Mouse (Mus musculus): ENCODE measurements at regions not wholly inside any gene's neighbourhood (a gene's known extent, or its start where the extent isn't known, plus 50 kb on each side); places are given as distances from the start of the nearest gene placed in this dataset.
A peak's percentile ranks its signal among the peaks of the same experiment; 100 is the strongest.

DNA sequence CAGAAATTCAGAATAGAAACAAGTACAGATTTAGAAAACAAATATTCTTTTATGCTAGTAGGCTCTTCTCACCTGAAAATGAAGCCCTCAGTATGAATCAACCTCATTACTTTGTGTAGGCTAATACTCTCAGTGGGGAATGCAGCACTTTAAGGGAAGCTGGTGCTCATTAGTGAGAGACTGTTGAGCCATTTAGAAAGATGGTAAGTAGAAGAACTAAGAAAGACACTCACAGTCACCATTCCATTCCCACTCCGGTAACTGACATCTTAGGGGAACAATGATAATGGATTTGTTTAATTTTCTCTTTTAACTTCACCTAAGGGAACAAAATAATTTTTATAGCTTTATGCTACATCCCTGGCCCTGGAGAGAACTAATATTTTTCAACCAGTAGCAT, 648.0 kb upstream of the Nova1 start:
- Histone ChIP-seq H3K27ac (no peak overlapping the region), H3K9me3 (no peaks in the 10 kb centered on the region), H3K27me3 (replicated peaks) (no peaks in the 10 kb centered on the region), H3K9ac (no peak overlapping the region), H3K4me2 (replicated peaks) (no peak overlapping the region), H3K4me3 (no peak overlapping the region), H3K36me3 (no peaks in the 10 kb centered on the region), H3K4me1 (no peaks in the 10 kb centered on the region)
- WGBS, result 75% methylated on average over 1 of the region's 1 CpGs
- ATAC-seq (ENCODE audit: low FRiP score, low read depth), result no peak

DNA sequence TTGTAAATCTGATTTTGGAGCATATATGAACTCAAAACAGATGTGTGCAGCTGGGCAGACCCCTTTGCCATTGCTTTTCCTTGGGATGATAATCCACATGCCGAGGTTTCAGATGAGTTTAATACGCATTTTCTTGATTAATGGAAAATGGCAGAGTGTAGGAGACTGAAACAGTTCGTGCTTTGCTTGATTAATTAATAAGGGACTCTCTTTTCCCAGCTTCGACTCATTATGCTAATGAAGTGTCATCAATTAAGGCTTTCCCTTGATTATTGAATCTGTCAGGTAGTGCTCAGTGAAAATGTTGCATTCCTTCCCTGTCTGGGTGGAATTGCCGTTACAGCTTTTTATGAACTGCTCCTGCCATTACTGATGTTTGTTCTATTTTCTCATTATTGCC, 647.2 kb upstream of the Nova1 start:
- Histone ChIP-seq H3K27ac (no peak overlapping the region), H3K27me3 (replicated peaks) (no peaks in the 10 kb centered on the region), H3K4me1 (no peaks in the 10 kb centered on the region), H3K4me2 (replicated peaks) (no peak overlapping the region), H3K9ac (no peak overlapping the region), H3K36me3 (no peaks in the 10 kb centered on the region), H3K4me3 (no peak overlapping the region), H3K9me3 (no peaks in the 10 kb centered on the region)
- peak; percentile 33; the same call in 1 of the 2 replicates for ATAC-seq (ENCODE audit: low FRiP score, low read depth)
- WGBS, result 74% methylated on average over 5 of the region's 5 CpGs

DNA sequence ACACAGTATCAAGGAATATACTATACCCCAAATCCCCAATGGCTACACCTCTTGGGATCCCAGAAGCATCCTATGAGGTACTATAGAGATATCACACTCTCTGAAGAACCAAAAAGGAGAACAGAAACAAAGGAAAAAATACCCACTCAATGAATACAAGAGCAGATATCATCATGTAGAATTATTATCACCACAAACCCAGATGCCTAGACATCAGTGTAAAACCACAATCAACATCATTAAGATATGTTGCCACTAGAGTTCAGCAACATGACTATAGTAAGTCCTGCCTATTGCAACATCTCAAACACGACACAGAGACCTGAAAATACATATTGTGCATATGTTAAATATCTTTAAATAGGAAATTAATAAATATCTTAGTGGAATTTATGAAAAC, 612.9 kb upstream of the Nova1 start:
- no peak overlapping the region for H3K4me3 ChIP-seq
- no peaks in the 10 kb centered on the region for H3K27me3 ChIP-seq (replicated peaks)
- ATAC-seq (ENCODE audit: low FRiP score, low read depth), result no peak
- no peaks in the 10 kb centered on the region for H3K9me3 ChIP-seq
- no peak overlapping the region for H3K4me2 ChIP-seq (replicated peaks)
- H3K4me1 ChIP-seq, result no peaks in the 10 kb centered on the region
- H3K36me3 ChIP-seq, result no peaks in the 10 kb centered on the region
- H3K9ac ChIP-seq, result no peak overlapping the region
- H3K27ac ChIP-seq, result no peak overlapping the region
- WGBS, result 54% methylated on average over 1 of the region's 1 CpGs

DNA sequence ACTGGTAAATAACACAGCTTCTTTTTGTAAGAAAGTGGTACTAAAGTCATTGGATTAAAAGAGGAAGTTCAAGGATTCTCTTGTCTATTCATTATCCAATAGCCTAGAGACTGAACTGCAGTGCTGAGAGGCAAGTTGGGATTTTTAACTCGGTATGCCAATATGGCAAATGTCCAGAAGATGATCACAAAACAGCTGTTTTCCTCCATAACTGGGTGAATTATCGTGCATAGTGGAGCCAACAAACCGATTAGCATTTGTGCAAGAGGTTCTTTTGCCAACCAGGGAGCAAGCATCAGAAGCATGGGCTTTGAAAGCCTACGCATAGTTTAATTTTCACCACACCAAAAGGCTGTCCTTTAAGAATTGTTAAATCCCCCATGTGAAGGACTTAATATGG, 593.5 kb upstream of the Nova1 start:
- Histone ChIP-seq H3K27me3 (replicated peaks) (no peaks in the 10 kb centered on the region), H3K27ac (no peak overlapping the region), H3K4me1 (no peaks in the 10 kb centered on the region), H3K4me3 (no peak overlapping the region), H3K36me3 (no peaks in the 10 kb centered on the region), H3K9ac (no peak overlapping the region), H3K4me2 (replicated peaks) (no peak overlapping the region), H3K9me3 (no peaks in the 10 kb centered on the region)
- ATAC-seq (ENCODE audit: low FRiP score, low read depth), result no peak
- WGBS, result 92% methylated on average over 4 of the region's 4 CpGs

DNA sequence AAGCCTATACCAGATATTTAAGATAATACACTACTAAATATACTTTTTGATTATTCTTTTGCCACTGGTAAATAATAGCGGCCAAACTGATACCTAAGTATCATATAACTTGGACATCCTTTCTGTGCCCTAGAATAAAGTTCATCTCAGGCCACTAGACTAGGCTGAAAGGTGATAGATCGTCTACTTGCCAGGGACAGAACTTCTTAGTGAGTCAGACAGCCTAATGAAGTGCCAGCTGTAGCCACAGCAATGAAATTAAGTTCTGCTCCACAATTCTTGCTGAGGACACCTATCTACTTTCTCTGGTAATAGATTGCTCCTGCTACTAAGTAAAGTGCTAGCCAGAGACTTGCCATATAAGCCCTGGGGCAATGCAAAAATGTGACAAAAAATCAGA, 587.8 kb upstream of the Nova1 start:
- 85% methylated on average over 2 of the region's 2 CpGs for WGBS

DNA sequence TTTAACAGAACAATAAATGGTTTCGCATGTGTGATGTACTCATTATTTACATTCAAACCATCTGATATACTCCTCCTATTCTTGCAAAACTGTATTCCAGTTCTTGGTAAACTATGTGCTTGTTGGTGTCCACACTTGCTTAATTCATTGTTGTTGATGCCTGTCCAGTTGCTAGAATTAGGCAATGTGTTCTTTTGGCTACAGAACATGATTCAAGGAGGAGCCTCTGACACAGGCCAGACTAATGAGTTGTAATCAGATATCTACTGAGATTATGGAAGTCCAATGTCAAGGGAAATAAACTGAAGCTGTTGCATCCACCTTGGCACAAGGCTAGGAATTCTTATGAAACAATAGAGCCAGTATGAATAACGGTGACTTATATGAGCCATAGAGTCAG, 587.4 kb upstream of the Nova1 start:
- H3K9ac ChIP-seq, result no peak overlapping the region
- no peak overlapping the region for H3K4me3 ChIP-seq
- no peak for ATAC-seq (ENCODE audit: low FRiP score, low read depth)
- H3K36me3 ChIP-seq, result no peaks in the 10 kb centered on the region
- no peak overlapping the region for H3K27ac ChIP-seq
- H3K4me2 ChIP-seq (replicated peaks), result no peak overlapping the region
- no peaks in the 10 kb centered on the region for H3K27me3 ChIP-seq (replicated peaks)
- 95% methylated on average over 2 of the region's 2 CpGs for WGBS
- H3K4me1 ChIP-seq, result no peaks in the 10 kb centered on the region
- H3K9me3 ChIP-seq, result no peaks in the 10 kb centered on the region

More for the DNA sequence above, 587.8 kb upstream of the Nova1 start:
- H3K4me3 ChIP-seq, result no peak overlapping the region
- H3K9me3 ChIP-seq, result no peaks in the 10 kb centered on the region
- no peaks in the 10 kb centered on the region for H3K27me3 ChIP-seq (replicated peaks)
- ATAC-seq (ENCODE audit: low FRiP score, low read depth), result no peak
- H3K9ac ChIP-seq, result no peak overlapping the region
- no peaks in the 10 kb centered on the region for H3K4me1 ChIP-seq
- H3K4me2 ChIP-seq (replicated peaks), result no peak overlapping the region
- no peaks in the 10 kb centered on the region for H3K36me3 ChIP-seq
- H3K27ac ChIP-seq, result no peak overlapping the region

DNA sequence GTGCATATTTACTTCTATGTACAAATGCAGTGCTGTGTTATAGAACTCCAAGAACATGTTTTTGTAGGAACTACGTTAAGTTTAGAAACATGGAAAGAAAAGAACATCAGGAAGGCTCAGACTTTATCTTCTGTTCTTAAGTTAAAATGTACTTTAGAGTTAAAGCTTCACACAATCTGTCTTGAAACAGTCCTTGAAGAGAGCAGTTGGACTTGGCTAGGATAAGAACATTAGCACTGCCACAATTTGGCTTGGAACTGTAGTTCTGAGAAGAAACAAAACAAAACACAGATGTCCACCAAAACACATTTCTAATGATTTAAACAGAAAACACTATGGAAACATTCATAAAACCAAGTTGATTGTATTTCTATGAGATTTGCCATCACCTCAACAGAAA, 564.5 kb upstream of the Nova1 start:
- 93% methylated on average over 1 of the region's 1 CpGs for WGBS
- no peak overlapping the region for H3K27ac ChIP-seq
- H3K4me1 ChIP-seq, result no peaks in the 10 kb centered on the region
- no peak overlapping the region for H3K4me2 ChIP-seq (replicated peaks)
- no peak for ATAC-seq (ENCODE audit: low FRiP score, low read depth)
- no peak overlapping the region for H3K4me3 ChIP-seq
- H3K9me3 ChIP-seq, result no peaks in the 10 kb centered on the region
- no peaks in the 10 kb centered on the region for H3K36me3 ChIP-seq
- H3K9ac ChIP-seq, result no peak overlapping the region
- no peaks in the 10 kb centered on the region for H3K27me3 ChIP-seq (replicated peaks)

DNA sequence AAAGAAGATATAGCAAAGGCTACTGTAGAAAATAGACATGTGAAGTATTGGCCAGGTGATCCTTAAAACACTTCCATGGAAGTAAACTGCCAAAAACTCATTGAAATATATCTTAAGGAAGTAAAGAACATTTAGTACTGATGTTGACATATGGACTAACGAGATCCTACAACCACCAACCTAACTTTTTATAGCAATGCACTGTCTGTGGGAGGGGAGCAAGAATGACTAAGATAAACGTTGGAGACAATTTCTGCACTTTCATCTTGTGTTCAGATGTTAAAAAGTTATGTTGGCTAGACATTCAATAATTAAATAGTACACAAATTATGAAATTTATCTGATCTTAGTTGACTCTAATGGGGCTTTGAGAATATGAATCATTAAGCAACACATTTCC, 534.5 kb upstream of the Nova1 start:
- no peak overlapping the region for H3K4me3 ChIP-seq
- 79% methylated on average over 2 of the region's 2 CpGs for WGBS
- H3K4me1 ChIP-seq, result no peaks in the 10 kb centered on the region
- no peak for ATAC-seq (ENCODE audit: low FRiP score, low read depth)
- no peak overlapping the region for H3K9ac ChIP-seq
- H3K4me2 ChIP-seq (replicated peaks), result no peak overlapping the region
- H3K9me3 ChIP-seq, result no peaks in the 10 kb centered on the region
- no peak overlapping the region for H3K27ac ChIP-seq
- H3K27me3 ChIP-seq (replicated peaks), result no peaks in the 10 kb centered on the region
- H3K36me3 ChIP-seq, result no peaks in the 10 kb centered on the region

DNA sequence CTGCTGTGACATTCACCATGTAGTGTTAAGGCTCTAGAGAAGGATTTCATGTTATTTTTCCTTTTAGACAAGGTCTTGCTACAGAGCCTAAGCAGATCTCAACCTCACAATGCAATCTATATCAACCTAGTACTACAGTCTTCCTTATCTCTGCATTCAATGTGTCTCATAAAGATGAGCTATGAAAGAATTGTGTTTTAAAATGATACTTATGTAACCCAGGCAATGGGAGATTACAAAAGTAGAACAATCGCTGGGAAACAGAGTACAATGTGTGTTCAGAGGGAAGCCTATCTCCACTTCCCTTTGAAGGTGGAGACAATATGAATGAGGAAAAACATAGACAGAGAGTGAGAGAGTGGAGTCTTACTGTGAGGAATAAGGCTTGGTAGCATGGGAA, 532.5 kb upstream of the Nova1 start:
- Histone ChIP-seq H3K4me3 (no peak overlapping the region), H3K9ac (no peak overlapping the region), H3K27me3 (replicated peaks) (no peaks in the 10 kb centered on the region), H3K36me3 (no peaks in the 10 kb centered on the region), H3K27ac (no peak overlapping the region), H3K4me2 (replicated peaks) (no peak overlapping the region), H3K4me1 (no peaks in the 10 kb centered on the region), H3K9me3 (no peaks in the 10 kb centered on the region)
- ATAC-seq (ENCODE audit: low FRiP score, low read depth), result no peak
- WGBS, result 96% methylated on average over 1 of the region's 1 CpGs

DNA sequence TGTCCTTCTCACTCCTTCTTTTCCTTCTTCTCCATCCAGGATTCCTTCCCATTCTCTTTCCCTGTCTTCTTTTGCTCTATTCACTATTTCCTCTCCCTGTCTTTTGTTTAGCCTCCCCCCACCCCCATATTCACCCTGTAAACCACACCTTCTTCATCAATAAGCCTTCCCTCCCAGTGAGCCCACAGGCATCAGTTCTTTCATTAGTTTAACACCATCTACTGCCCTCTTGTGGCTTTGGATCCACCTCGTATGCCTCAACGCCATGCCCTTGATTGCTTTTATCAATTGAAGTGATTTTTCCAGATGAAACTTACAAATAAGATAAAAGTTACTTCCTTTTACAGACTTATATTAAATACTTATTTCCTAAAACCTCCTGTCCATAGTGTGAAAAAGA, 494.7 kb upstream of the Nova1 start:
- Histone ChIP-seq H3K27me3 (replicated peaks) (no peaks in the 10 kb centered on the region), H3K9me3 (no peaks in the 10 kb centered on the region), H3K4me3 (no peak overlapping the region), H3K36me3 (no peaks in the 10 kb centered on the region), H3K4me1 (no peaks in the 10 kb centered on the region), H3K9ac (no peak overlapping the region), H3K4me2 (replicated peaks) (no peak overlapping the region), H3K27ac (no peak overlapping the region)
- 21% methylated on average over 2 of the region's 2 CpGs for WGBS
- peak; percentile 78 for ATAC-seq (ENCODE audit: low FRiP score, low read depth)

DNA sequence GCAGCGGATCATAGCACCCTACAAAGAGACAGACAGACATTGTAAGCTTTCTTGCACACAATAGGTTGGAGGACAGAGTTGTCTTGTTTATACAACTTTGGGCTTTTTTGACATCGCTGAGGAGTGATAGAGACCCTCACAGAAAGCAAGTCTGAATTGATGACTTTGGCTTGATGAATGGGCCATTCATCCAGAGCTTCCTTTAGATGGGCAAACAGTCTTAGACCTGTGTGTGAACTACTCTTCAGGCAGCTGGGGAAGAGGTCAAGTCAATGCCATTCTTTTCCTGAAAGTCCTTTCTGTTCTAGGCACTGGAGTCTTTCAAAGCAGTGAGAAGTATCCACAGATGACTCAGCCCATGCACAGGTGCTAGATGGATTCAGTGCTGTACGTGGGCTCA, 457.2 kb upstream of the Nova1 start:
- peak; percentile 37 for ATAC-seq (ENCODE audit: low FRiP score, low read depth)
- 24% methylated on average over 3 of the region's 3 CpGs for WGBS
- no peak overlapping the region for H3K4me3 ChIP-seq
- no peak overlapping the region for H3K27ac ChIP-seq
- no peak overlapping the region for H3K9ac ChIP-seq
- no peaks in the 10 kb centered on the region for H3K36me3 ChIP-seq
- H3K4me2 ChIP-seq (replicated peaks), result no peak overlapping the region
- 0 out of 2 replicates have a peak, but pooled peaks cover 3% of the 10 kb centered on the region for H3K4me1 ChIP-seq
- no peaks in the 10 kb centered on the region for H3K27me3 ChIP-seq (replicated peaks)
- H3K9me3 ChIP-seq, result no peaks in the 10 kb centered on the region

DNA sequence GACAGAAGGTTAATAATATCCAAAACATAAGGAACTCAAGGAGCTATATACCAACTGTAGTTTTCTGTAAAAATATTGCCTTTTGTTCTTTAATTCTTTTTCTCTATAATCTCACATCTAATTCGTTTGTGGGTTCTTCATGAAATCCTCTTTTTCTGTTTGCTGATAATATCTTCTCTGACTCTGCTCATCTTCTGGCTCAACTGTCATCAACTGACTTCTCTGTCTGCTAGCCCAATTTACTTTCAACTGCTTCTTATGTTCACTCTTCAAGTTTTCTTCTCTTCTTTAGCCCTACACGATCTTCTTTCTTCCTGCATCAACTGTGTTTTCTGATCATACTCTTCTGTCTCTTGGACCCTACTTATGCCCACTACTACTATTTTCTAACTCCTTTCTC, 453.6 kb upstream of the Nova1 start:
- WGBS, result 82% methylated on average over 2 of the region's 2 CpGs
- no peaks in the 10 kb centered on the region for H3K36me3 ChIP-seq
- no peak for ATAC-seq (ENCODE audit: low FRiP score, low read depth)
- H3K4me2 ChIP-seq (replicated peaks), result no peak overlapping the region
- H3K27ac ChIP-seq, result no peak overlapping the region
- no peak overlapping the region for H3K9ac ChIP-seq
- no peaks in the 10 kb centered on the region for H3K27me3 ChIP-seq (replicated peaks)
- H3K4me3 ChIP-seq, result no peak overlapping the region
- 0 out of 2 replicates have a peak, but pooled peaks cover 3% of the 10 kb centered on the region for H3K4me1 ChIP-seq
- H3K9me3 ChIP-seq, result no peaks in the 10 kb centered on the region

DNA sequence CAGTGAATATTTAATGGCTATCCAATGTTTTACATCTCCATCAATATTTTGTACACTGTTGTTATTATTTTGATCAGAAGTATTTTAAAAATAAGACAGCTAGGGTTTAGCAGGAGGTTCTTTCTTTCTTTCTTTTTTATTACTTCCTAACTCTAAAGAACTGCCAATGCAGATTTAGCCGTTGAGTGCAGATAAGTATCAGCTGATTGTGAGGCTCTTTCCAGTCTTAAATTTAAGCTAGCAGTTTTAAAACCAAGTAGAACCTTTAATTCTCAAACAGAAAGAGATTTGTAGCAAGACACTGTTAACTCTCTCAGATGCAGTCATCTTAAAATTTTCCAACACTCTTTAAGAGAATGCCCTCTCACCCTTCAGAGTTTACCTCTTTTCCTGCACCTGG, 445.4 kb upstream of the Nova1 start:
- WGBS, result 75% methylated on average over 1 of the region's 1 CpGs
- Histone ChIP-seq H3K9me3 (no peaks in the 10 kb centered on the region), H3K27me3 (replicated peaks) (no peaks in the 10 kb centered on the region), H3K27ac (no peak overlapping the region), H3K4me1 (no peaks in the 10 kb centered on the region), H3K4me3 (no peak overlapping the region), H3K9ac (no peak overlapping the region), H3K36me3 (no peaks in the 10 kb centered on the region), H3K4me2 (replicated peaks) (no peak overlapping the region)
- ATAC-seq (ENCODE audit: low FRiP score, low read depth), result no peak

DNA sequence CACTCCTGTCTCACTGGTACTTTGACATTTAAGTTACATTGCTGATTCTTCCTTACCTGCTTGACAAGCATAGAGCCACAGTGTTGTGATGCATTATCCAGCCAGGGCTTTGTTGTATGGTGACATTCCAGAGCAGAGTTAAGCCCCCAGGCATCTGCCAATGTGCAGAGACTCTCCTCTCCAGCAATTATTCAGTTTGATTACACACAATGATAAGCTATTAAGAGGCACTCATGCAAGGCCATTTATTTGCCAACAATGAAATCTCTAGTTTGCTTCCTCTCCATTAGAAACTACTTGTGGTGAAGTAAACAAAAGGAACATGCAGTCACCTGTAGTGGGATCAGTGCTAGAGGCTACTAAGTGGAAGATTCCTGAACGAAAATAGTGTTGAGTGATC, 444.7 kb upstream of the Nova1 start:
- Histone ChIP-seq H3K9me3 (no peaks in the 10 kb centered on the region), H3K4me2 (replicated peaks) (no peak overlapping the region), H3K27ac (no peak overlapping the region), H3K4me3 (no peak overlapping the region), H3K36me3 (no peaks in the 10 kb centered on the region), H3K27me3 (replicated peaks) (no peaks in the 10 kb centered on the region), H3K9ac (no peak overlapping the region), H3K4me1 (no peaks in the 10 kb centered on the region)
- ATAC-seq (ENCODE audit: low FRiP score, low read depth), result no peak
- 76% methylated on average over 1 of the region's 1 CpGs for WGBS
